Mouse (Mus musculus): ENCODE results near the gene Pla2g15. TPM values are rescaled to one million over a fixed set of nuclear protein-coding genes. Genes with fewer than 3 reads are reported as not detected.
"Not testable (repeated sequence)": the region's sequence is repeated elsewhere in the genome, so short reads cannot be mapped to it uniquely, and the experiment has no call there.

The Pla2g15 gene
- polyA plus RNA-seq, 1 experiment, result not detected

DNA sequence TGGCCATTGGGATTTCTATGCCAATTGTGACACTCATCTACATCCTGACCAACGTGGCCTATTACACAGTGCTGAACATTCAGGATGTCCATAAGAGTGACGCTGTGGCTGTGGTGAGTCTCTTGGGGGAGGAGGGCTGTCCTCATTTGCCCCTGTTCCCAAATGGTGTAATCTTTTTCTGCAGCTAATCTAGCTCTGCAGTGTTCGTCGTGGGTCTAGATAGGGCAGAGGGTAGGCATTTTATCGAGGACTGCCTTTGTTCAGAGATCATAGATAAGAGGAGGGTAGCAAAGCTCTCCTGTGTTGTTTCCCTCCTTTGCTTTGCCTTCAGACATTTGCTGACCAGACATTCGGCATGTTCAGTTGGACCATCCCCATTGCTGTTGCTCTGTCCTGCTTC, 43.0 kb downstream of the Pla2g15 start:
- no peak overlapping the region for H3K4me3 ChIP-seq (ENCODE audit: insufficient read depth, low read depth, low read length)
- TF ChIP-seq POLR2A (IDR thresholded peaks at IDR 0.05; ENCODE audit: insufficient read depth, low read depth, low read length), result no peak
- WGBS, result 86% methylated on average over 6 of the region's 6 CpGs
- no peak overlapping the region for H3K27ac ChIP-seq (ENCODE audit: insufficient read depth, low read depth, low read length)
- H3K4me1 ChIP-seq (ENCODE audit: control insufficient read depth, insufficient read depth, low read length), result no peaks in the 10 kb centered on the region

DNA sequence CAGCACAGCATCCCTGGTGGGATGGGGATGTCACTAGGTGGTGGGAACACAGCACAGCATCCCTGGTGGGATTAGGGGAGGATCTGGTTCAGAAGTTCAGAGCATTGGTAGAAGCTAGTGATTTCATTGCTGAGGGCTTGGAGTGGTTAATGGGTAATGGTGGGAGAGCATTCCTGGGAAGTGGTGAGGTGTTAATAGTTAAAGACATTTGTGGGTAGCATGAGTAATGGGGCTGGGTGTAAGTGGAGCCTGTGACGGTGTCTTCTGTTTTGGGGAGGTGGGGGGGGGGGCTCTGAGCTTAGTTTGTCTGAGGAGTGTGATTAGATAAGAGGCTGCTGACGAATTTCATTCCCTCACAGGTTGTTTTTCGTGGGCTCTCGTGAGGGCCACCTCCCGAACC, 43.9 kb downstream of the Pla2g15 start:
- TF ChIP-seq POLR2A (IDR thresholded peaks at IDR 0.05; ENCODE audit: insufficient read depth, low read depth, low read length) (no peak), CTCF (IDR thresholded peaks at IDR 0.05; ENCODE audit: insufficient read depth, low read depth, low read length) (no peak)
- WGBS, result 65% methylated on average over 5 of the region's 5 CpGs
- no peak overlapping the region for H3K4me3 ChIP-seq (ENCODE audit: insufficient read depth, low read depth, low read length)
- no peak overlapping the region for H3K27ac ChIP-seq (ENCODE audit: insufficient read depth, low read depth, low read length)
- no peaks in the 10 kb centered on the region for H3K4me1 ChIP-seq (ENCODE audit: control insufficient read depth, insufficient read depth, low read length)

DNA sequence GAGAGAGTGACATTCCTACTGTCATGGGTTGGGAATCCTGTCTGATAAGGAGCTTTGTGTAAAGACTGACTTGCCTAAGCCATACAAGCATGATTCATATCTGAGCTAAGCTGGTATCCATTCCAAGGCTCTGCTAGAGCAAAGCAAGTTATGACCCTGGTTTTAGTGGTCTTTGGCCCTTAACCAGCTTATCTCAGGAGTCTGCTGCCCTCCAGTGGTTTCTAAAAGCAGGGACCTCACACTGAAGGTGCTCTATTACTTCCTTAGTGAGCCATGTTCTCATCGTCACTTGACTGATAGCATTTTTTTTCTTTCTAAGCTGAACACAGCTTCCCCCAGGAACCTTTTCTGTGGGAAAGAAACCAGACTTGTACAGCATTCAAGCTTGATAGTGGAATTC, 48.5 kb downstream of the Pla2g15 start:
- Histone ChIP-seq H3K27ac (ENCODE audit: insufficient read depth, low read depth, low read length) (no peak overlapping the region), H3K4me1 (ENCODE audit: control insufficient read depth, insufficient read depth, low read length) (no peaks in the 10 kb centered on the region), H3K4me3 (ENCODE audit: insufficient read depth, low read depth, low read length) (no peak overlapping the region)
- 8% methylated on average over 1 of the region's 1 CpGs for WGBS
- TF ChIP-seq CTCF (IDR thresholded peaks at IDR 0.05; ENCODE audit: insufficient read depth, low read depth, low read length), result no peak
- no peak for TF ChIP-seq POLR2A (IDR thresholded peaks at IDR 0.05; ENCODE audit: insufficient read depth, low read depth, low read length)

DNA sequence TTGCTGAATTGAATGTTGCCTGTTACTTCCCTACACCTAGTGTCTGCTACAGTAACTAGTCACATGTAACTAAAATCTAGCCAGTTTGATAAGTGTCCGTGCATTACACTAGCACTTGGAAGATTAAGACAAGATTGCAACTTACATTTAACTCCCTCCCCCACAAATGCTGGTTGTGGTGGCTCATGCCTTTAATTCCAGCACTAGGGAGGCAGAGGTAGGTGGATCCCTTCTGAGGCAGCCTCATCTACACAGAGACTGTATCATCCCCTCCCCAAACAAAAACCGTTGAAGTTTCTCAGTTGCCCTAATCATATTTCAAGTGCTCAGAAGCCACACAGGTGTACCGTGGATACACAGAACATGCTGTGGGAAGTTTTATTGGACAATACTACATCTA, 49.4 kb downstream of the Pla2g15 start:
- not testable (repeated sequence) for H3K4me3 ChIP-seq (ENCODE audit: insufficient read depth, low read depth, low read length); H3K27ac ChIP-seq (ENCODE audit: insufficient read depth, low read depth, low read length); H3K4me1 ChIP-seq (ENCODE audit: control insufficient read depth, insufficient read depth, low read length)
- 52% methylated on average over 3 of the region's 3 CpGs for WGBS

DNA sequence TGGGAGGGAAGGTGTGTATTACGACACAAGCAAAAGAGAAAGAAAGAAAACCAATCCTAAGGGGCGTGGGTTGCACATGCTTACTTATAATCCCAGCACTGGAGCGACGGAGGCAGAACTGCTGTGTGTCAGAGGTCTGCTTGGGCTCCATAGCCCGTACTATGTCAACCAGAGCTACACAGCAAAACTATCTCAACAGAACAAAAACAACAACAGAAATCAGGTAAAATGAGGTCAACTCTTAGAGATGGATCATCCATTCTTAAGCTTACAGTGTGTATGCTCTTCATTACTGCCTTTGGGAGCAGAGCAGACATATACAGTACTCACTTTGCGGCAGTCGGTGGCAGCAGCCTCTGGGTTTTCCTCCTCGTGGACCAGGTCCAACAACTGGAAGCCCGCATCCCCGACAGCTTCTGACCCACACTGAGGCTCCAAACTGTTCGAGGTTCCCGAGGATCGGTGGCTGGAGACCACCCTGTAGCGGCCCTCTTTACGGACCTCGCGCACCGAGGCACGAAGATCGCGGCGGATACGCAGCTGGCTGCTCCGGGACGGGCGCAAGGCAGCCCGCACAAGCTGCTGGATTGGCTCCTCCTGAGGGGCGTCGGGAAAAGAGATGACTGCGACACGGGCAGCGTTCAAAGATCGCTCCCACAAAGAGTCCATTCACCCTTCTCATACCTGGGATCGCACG, 60.0 kb downstream of the Pla2g15 start:
- Histone ChIP-seq H3K27ac (ENCODE audit: insufficient read depth, low read depth, low read length) (peak overlapping the region; percentile 68), H3K4me3 (ENCODE audit: insufficient read depth, low read depth, low read length) (peak overlapping the region; percentile 84), H3K4me1 (ENCODE audit: control insufficient read depth, insufficient read depth, low read length) (peaks cover 2% of the 10 kb centered on the region; the same call in 1 of the 2 replicates)
- under 1% methylated on average over 35 of the region's 35 CpGs for WGBS
- TF ChIP-seq CTCF (IDR thresholded peaks at IDR 0.05; ENCODE audit: insufficient read depth, low read depth, low read length) (no peak), POLR2A (IDR thresholded peaks at IDR 0.05; ENCODE audit: insufficient read depth, low read depth, low read length) (no peak)

DNA sequence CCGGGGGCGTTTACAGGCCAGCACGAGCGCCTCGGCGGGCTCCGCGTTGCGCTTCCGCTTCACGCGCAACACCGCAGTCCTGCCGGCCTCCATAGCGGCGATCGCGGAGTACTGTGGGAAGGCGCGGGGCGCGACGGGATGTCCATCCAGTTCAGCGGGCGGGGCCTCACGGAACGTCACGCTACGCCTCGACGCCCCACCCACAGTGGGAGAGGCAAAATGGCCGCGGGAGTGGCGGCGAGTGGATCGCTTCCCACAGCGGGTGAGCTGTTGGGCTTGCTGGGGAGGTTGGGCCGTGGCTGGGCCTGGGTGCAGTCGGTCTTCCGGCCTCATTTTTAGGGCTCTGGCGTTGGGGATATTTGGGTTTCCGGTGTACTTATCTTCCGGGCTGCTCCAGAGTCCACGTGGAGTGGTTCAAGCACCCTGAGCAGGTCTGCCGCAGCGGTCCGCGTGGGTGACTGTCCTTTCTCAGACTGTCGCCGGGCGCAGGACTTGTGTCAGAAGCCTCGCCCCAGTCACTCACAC, 60.7 kb downstream of the Pla2g15 start, which contains the start of the genes Slc7a6os and Prmt7:
TSS of gene Slc7a6os (minus strand) at position 115 of the 525 bp plus-strand sequence.
TSS of gene Prmt7 (plus strand) at position 116 of the 525 bp plus-strand sequence.
- TF ChIP-seq POLR2A (IDR thresholded peaks at IDR 0.05; ENCODE audit: insufficient read depth, low read depth, low read length) (peak; percentile 91), CTCF (IDR thresholded peaks at IDR 0.05; ENCODE audit: insufficient read depth, low read depth, low read length) (no peak)
- H3K4me3 ChIP-seq (ENCODE audit: insufficient read depth, low read depth, low read length), result peak within 1 kb of the TSS; percentile 84
- under 1% methylated on average over 52 of the region's 52 CpGs for WGBS
- peaks cover 2% of the 10 kb centered on the region; the same call in 1 of the 2 replicates for H3K4me1 ChIP-seq (ENCODE audit: control insufficient read depth, insufficient read depth, low read length)
- peak within 1 kb of the TSS; percentile 68 for H3K27ac ChIP-seq (ENCODE audit: insufficient read depth, low read depth, low read length)

DNA sequence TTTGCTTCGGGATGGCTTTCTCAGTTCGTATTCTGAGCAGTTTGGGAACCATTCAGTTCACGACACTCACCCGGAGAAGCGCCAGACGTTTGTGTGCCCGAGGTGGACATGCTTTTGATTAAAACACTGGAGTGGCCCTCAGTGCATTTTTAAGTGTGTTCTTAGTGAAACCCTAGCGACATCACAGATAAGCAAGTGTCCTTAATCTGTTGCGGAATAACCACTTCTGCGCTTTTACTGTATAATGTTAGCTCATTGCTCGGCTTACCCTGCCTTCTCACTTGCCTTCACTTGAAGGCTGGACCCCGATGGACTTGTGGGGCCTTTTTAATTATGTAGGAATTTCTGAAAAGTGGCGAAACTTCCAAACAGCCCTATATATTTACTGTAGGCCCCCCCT, 61.2 kb downstream of the Pla2g15 start:
- WGBS, result 1% methylated on average over 13 of the region's 13 CpGs
- H3K4me3 ChIP-seq (ENCODE audit: insufficient read depth, low read depth, low read length), result peak overlapping the region; percentile 84
- peaks cover 2% of the 10 kb centered on the region; the same call in 1 of the 2 replicates for H3K4me1 ChIP-seq (ENCODE audit: control insufficient read depth, insufficient read depth, low read length)
- TF ChIP-seq CTCF (IDR thresholded peaks at IDR 0.05; ENCODE audit: insufficient read depth, low read depth, low read length) (no peak), POLR2A (IDR thresholded peaks at IDR 0.05; ENCODE audit: insufficient read depth, low read depth, low read length) (no peak)
- no peak overlapping the region for H3K27ac ChIP-seq (ENCODE audit: insufficient read depth, low read depth, low read length)

DNA sequence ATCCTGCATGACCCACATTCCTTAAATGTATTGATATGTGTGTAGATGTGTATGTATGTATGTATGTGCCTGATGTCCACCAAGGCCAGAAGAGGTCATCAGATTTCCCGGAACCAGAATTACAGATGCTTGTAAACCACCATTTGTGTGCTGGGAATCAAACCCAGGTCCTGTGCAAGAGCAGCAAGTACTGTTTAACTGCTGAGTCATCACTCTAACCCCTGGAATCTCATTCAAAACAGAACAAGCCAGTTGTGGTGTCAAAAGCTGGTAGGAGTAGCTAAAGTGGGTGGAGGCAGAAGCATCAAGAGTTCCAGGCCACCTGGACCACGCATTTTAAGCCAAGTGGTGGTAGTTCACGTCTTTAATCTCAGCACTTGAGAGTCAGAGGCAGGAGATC, 63.8 kb downstream of the Pla2g15 start:
- H3K4me1 ChIP-seq (ENCODE audit: control insufficient read depth, insufficient read depth, low read length), result peaks cover under 1% of the 10 kb centered on the region; the same call in 1 of the 2 replicates
- no peak overlapping the region for H3K4me3 ChIP-seq (ENCODE audit: insufficient read depth, low read depth, low read length)
- 97% methylated on average over 3 of the region's 3 CpGs for WGBS
- TF ChIP-seq POLR2A (IDR thresholded peaks at IDR 0.05; ENCODE audit: insufficient read depth, low read depth, low read length) (no peak), CTCF (IDR thresholded peaks at IDR 0.05; ENCODE audit: insufficient read depth, low read depth, low read length) (no peak)
- H3K27ac ChIP-seq (ENCODE audit: insufficient read depth, low read depth, low read length), result no peak overlapping the region

Other genes with a start within 250 kb of the Pla2g15 start
- gene Pskh1, start 250.0 kb upstream of the Pla2g15 start, polyA plus RNA-seq (2012; ENCODE audit: insufficient read depth, insufficient read length, low replicate concordance, missing spikeins), result not detected in 2 replicates
- not detected in 2 replicates for gene Ctrl, start 216.5 kb upstream of the Pla2g15 start, polyA plus RNA-seq (2012; ENCODE audit: insufficient read depth, insufficient read length, low replicate concordance, missing spikeins)
- not detected in 2 replicates for gene Psmb10, start 212.0 kb upstream of the Pla2g15 start, polyA plus RNA-seq (2012; ENCODE audit: insufficient read depth, insufficient read length, low replicate concordance, missing spikeins)
- gene Lcat, start 207.0 kb upstream of the Pla2g15 start, polyA plus RNA-seq (2012; ENCODE audit: insufficient read depth, insufficient read length, low replicate concordance, missing spikeins), result not detected in 2 replicates
- gene Slc12a4, start 184.3 kb upstream of the Pla2g15 start, polyA plus RNA-seq (2012; ENCODE audit: insufficient read depth, insufficient read length, low replicate concordance, missing spikeins), result not detected in 2 replicates
- gene Dpep3, start 171.0 kb upstream of the Pla2g15 start, polyA plus RNA-seq (2012; ENCODE audit: insufficient read depth, insufficient read length, low replicate concordance, missing spikeins), result not detected in 2 replicates
- gene Dus2, start 159.1 kb upstream of the Pla2g15 start, polyA plus RNA-seq (2012; ENCODE audit: insufficient read depth, insufficient read length, low replicate concordance, missing spikeins), result not detected in 2 replicates
- gene Dpep2nb, start 144.4 kb upstream of the Pla2g15 start, polyA plus RNA-seq (2012; ENCODE audit: insufficient read depth, insufficient read length, low replicate concordance, missing spikeins), result not detected in 2 replicates
- gene Ddx28, start 138.5 kb upstream of the Pla2g15 start, polyA plus RNA-seq (2012; ENCODE audit: insufficient read depth, insufficient read length, low replicate concordance, missing spikeins), result not detected in 2 replicates
- gene Nfatc3, start 91.6 kb upstream of the Pla2g15 start, polyA plus RNA-seq (2012; ENCODE audit: insufficient read depth, insufficient read length, low replicate concordance, missing spikeins), result 102 and 111 TPM in 2 replicates
- gene Esrp2, start 13.4 kb upstream of the Pla2g15 start, polyA plus RNA-seq (2012; ENCODE audit: insufficient read depth, insufficient read length, low replicate concordance, missing spikeins), result not detected in 2 replicates
- gene Slc7a6, start 18.5 kb downstream of the Pla2g15 start, polyA plus RNA-seq (2012; ENCODE audit: insufficient read depth, insufficient read length, low replicate concordance, missing spikeins), result not detected in 2 replicates
- gene Slc7a6os, start 60.5 kb downstream of the Pla2g15 start, polyA plus RNA-seq (2012; ENCODE audit: insufficient read depth, insufficient read length, low replicate concordance, missing spikeins), result not detected in 2 replicates
- not detected in 2 replicates for gene Prmt7, start 60.5 kb downstream of the Pla2g15 start, polyA plus RNA-seq (2012; ENCODE audit: insufficient read depth, insufficient read length, low replicate concordance, missing spikeins)
- not detected in 2 replicates for gene Smpd3, start 187.6 kb downstream of the Pla2g15 start, polyA plus RNA-seq (2012; ENCODE audit: insufficient read depth, insufficient read length, low replicate concordance, missing spikeins)

Measured in olfactory bulb, adult 2 months (tissue).